Mouse (Mus musculus): ENCODE measurements around the gene Phactr1. TPM values are rescaled to one million over a fixed set of nuclear protein-coding genes. Genes with fewer than 3 reads are reported as not detected.
A peak's percentile ranks its signal among the peaks of the same experiment; 100 is the strongest.

Phactr1 gene
- polyA plus RNA-seq, 1 experiment from 2014 or later = 32.4 TPM

DNA sequence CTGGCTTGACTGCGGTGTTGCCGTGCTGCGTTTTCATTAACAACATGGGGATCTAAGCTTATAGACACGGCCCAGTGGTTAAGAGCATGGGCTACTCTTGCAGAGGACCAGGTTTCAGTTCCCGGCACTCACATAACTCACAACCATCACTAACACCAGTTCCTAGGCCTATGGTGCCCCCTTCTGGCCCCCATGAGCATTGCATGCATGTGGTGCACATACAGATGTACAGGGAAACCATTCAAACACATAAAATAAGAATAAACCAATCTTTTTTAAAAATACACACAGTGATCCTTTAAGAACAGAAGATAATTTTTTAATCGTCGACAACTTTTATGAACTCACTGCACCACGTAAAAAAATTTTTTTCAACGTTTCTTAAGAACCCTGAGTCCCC, 424.1 kb downstream of the Phactr1 start:
- Histone ChIP-seq H3K4me3 (replicated peaks; ENCODE audit: low read depth, low read length) (no peak overlapping the region), H3K4me2 (ENCODE audit: low read length) (no peak overlapping the region), H3K27me3 (ENCODE audit: insufficient read depth, low read length) (no peaks in the 10 kb centered on the region), H3K9me3 (replicated peaks; ENCODE audit: low read length) (no peaks in the 10 kb centered on the region), H3K36me3 (ENCODE audit: insufficient read depth, low read length) (no peaks in the 10 kb centered on the region), H3K9ac (ENCODE audit: low read depth, low read length) (no peak overlapping the region), H3K27ac (no peak overlapping the region), H3K4me1 (replicated peaks; ENCODE audit: insufficient read depth, low read length) (no peaks in the 10 kb centered on the region)
- ATAC-seq (replicated peaks; ENCODE audit: low FRiP score, low read depth) (no peak), DNase-seq (ENCODE audit: low spot score) (no peak)
- 97% methylated on average over 9 of the region's 9 CpGs for WGBS
- TF ChIP-seq CTCF (IDR thresholded peaks at IDR 0.05; ENCODE audit: low read depth) = 0 out of 2 replicates have a peak, but pooled peaks have one; percentile 19

DNA sequence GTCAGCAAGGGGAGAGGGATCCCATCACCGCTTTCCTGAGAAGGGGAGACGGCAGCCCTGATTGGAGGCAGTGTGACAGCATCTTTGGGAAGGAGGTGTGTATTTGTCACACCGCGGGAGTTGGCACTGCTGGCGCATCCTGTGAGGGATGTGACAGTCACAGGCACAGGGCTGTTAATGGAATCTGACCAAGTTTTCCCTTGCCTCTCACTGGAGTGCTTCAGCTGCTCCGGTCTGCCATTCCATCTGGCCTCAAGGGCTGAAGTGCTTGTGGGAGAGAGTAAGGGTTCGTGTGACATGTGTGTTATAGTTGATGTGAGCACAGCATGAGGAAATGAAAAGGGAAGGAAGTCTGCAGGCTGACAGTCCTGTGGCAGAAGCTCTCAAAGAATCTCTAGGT, 431.9 kb downstream of the Phactr1 start:
- Histone ChIP-seq H3K4me1 (replicated peaks; ENCODE audit: insufficient read depth, low read length) (0 out of 2 replicates have a peak, but pooled peaks cover 2% of the 10 kb centered on the region), H3K4me2 (ENCODE audit: low read length) (no peak overlapping the region; the same call in 1 of the 2 replicates), H3K27ac (no peak overlapping the region), H3K9ac (ENCODE audit: low read depth, low read length) (no peak overlapping the region), H3K36me3 (ENCODE audit: insufficient read depth, low read length) (no peaks in the 10 kb centered on the region), H3K27me3 (ENCODE audit: insufficient read depth, low read length) (no peaks in the 10 kb centered on the region), H3K4me3 (replicated peaks; ENCODE audit: low read depth, low read length) (no peak overlapping the region), H3K9me3 (replicated peaks; ENCODE audit: low read length) (no peaks in the 10 kb centered on the region)
- WGBS = 25% methylated on average over 7 of the region's 7 CpGs
- TF ChIP-seq CTCF (IDR thresholded peaks at IDR 0.05; ENCODE audit: low read depth) = no peak
- no peak for DNase-seq (ENCODE audit: low spot score)
- ATAC-seq (replicated peaks; ENCODE audit: low FRiP score, low read depth) = no peak

DNA sequence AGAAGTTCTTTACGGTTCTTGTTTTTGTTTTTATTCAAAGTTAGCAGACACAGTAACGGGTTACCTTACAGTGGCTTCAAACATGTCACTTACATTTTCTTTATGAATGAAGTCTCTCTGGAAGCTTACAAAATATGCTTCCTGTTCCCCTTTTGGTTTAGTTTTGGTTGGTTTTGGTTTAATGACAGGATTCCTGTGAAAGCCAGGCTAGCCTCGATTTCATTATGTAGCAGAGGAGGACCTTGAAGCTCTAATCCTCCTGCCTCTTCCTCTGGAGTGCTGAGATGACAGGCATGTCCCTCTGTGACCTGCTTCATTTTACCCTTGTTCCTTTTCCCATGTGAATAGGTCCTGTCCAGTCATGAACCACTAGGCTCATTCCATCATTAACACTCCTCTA, 432.3 kb downstream of the Phactr1 start:
- TF ChIP-seq CTCF (IDR thresholded peaks at IDR 0.05; ENCODE audit: low read depth) = no peak
- no peak overlapping the region for H3K4me2 ChIP-seq (ENCODE audit: low read length)

DNA sequence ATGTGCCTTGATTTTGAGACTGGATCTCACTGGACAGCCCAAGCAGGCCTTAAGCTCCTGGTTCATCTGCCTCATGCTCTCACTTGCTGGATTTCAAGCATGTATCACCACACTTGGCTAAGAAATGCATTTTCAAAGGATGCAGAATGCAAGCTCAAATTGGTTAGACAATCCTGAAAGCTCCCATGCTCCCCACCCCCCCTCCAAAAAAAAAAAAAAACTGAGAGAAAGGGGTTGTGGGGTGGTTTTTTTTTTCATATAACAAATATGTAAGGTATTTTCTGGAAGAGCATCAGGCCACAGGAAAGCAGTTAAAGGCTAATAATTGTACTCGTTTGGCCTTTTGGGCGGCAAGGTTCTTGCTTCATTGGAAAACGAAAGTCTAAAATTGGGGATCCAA, 432.7 kb downstream of the Phactr1 start:
- 88% methylated on average over 3 of the region's 3 CpGs for WGBS
- Histone ChIP-seq H3K4me2 (ENCODE audit: low read length) (no peak overlapping the region), H3K4me3 (replicated peaks; ENCODE audit: low read depth, low read length) (no peak overlapping the region), H3K27ac (no peak overlapping the region), H3K36me3 (ENCODE audit: insufficient read depth, low read length) (no peaks in the 10 kb centered on the region), H3K4me1 (replicated peaks; ENCODE audit: insufficient read depth, low read length) (0 out of 2 replicates have a peak, but pooled peaks cover 2% of the 10 kb centered on the region), H3K9me3 (replicated peaks; ENCODE audit: low read length) (no peaks in the 10 kb centered on the region), H3K9ac (ENCODE audit: low read depth, low read length) (no peak overlapping the region), H3K27me3 (ENCODE audit: insufficient read depth, low read length) (no peaks in the 10 kb centered on the region)
- ATAC-seq (replicated peaks; ENCODE audit: low FRiP score, low read depth) = no peak
- DNase-seq (ENCODE audit: low spot score) = no peak
- TF ChIP-seq CTCF (IDR thresholded peaks at IDR 0.05; ENCODE audit: low read depth) = no peak

More for the DNA sequence above, 432.3 kb downstream of the Phactr1 start:
- Histone ChIP-seq H3K4me3 (replicated peaks; ENCODE audit: low read depth, low read length) (no peak overlapping the region), H3K4me1 (replicated peaks; ENCODE audit: insufficient read depth, low read length) (0 out of 2 replicates have a peak, but pooled peaks cover 2% of the 10 kb centered on the region), H3K27ac (no peak overlapping the region), H3K9me3 (replicated peaks; ENCODE audit: low read length) (no peaks in the 10 kb centered on the region), H3K9ac (ENCODE audit: low read depth, low read length) (no peak overlapping the region), H3K36me3 (ENCODE audit: insufficient read depth, low read length) (no peaks in the 10 kb centered on the region), H3K27me3 (ENCODE audit: insufficient read depth, low read length) (no peaks in the 10 kb centered on the region)
- no peak for DNase-seq (ENCODE audit: low spot score)
- ATAC-seq (replicated peaks; ENCODE audit: low FRiP score, low read depth) = no peak
- 78% methylated on average over 3 of the region's 3 CpGs for WGBS

DNA sequence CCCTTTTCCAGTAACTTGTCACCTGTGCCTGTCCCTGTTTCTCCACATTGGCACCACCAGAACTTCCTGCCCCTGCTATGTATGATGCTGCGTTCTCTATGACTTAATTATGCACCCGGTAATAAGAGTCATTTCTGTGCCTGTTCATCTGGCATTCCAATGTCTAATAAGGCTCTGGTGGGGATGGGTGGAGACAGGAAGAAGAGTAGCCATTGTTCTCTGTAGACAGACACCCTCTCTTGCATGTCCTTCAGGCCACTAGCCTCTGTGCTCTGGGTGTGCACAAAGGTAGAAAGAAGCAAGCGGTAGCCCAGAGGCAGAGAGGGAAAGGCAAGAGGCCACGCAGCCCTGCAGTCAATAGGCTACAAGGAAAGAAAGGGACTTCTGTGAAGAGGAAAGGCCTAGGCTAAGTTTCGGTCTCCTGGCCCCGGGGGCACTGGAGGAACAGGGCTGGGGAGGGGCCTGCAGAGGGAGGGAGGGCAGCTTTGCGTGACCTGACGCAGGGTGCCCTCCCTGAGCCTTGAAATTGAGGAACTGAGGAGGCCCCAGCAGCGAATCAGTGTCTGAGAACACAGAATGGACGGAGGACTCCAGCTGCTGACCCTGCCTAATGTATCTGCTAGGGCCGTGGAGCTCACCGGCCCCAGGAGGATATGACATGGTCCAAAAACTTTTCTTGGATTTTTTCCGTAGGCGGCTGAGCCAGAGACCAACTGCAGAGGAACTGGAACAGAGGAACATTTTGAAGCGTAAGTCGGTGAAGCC, 442.1 kb downstream of the Phactr1 start:
- WGBS = 52% methylated on average over 16 of the region's 16 CpGs
- no peak overlapping the region for H3K4me3 ChIP-seq (replicated peaks; ENCODE audit: low read depth, low read length)
- H3K9ac ChIP-seq (ENCODE audit: low read depth, low read length) = no peak overlapping the region
- H3K9me3 ChIP-seq (replicated peaks; ENCODE audit: low read length) = no peaks in the 10 kb centered on the region
- TF ChIP-seq CTCF (IDR thresholded peaks at IDR 0.05; ENCODE audit: low read depth) = no peak
- H3K27me3 ChIP-seq (ENCODE audit: insufficient read depth, low read length) = no peaks in the 10 kb centered on the region
- peaks cover 20% of the 10 kb centered on the region for H3K4me1 ChIP-seq (replicated peaks; ENCODE audit: insufficient read depth, low read length)
- DNase-seq (ENCODE audit: low spot score) (peak; percentile 43), ATAC-seq (replicated peaks; ENCODE audit: low FRiP score, low read depth) (no peak; the same call in 1 of the 2 replicates)
- no peaks in the 10 kb centered on the region for H3K36me3 ChIP-seq (ENCODE audit: insufficient read depth, low read length)
- peak overlapping the region; percentile 52 for H3K27ac ChIP-seq
- 0 out of 2 replicates have a peak overlapping the region, but pooled peaks have one; percentile 8 for H3K4me2 ChIP-seq (ENCODE audit: low read length)

DNA sequence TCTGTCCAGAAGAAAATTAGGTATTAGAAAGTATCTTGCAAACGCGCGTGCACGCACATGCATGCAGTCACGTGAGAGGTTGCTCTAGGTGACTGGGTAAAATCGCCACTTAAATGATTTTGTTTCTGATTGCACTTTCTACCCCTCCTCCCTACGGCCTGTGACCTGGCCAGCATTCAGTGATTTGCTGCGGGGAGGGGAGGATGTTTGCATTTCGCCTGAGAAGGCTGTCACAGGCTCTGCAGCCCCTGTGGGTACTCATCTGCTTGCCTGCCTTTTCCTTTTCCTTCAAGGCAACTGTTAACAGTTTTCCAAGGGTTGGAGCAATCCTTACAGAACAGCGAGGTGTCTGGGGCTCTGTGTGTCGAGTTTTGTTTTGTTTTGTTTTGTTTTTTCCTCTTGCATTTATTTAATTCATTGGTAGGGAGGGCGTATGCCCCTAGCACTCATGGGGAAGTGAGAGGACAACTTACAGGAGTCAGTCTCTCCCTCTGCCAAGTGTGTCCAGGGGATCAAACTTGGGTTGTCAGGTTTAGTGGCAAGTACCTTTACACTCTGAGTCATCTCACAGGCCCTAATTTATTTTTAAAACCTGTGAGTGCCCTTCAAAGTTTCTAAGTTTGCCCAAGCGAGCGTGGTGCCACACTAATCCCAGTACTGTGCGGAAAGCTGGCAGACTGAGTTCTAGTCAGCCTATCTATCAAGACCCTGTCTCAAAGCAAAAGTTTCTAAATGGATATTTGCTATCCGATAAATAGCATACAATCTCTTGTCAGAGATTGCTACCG, 443.7 kb downstream of the Phactr1 start:
- Histone ChIP-seq H3K4me2 (ENCODE audit: low read length) (peak overlapping the region; percentile 29; the same call in 1 of the 2 replicates), H3K9ac (ENCODE audit: low read depth, low read length) (no peak overlapping the region), H3K36me3 (ENCODE audit: insufficient read depth, low read length) (no peaks in the 10 kb centered on the region), H3K27ac (0 out of 2 replicates have a peak overlapping the region, but pooled peaks have one; percentile 31), H3K9me3 (replicated peaks; ENCODE audit: low read length) (no peaks in the 10 kb centered on the region), H3K27me3 (ENCODE audit: insufficient read depth, low read length) (no peaks in the 10 kb centered on the region), H3K4me3 (replicated peaks; ENCODE audit: low read depth, low read length) (no peak overlapping the region), H3K4me1 (replicated peaks; ENCODE audit: insufficient read depth, low read length) (peaks cover 20% of the 10 kb centered on the region)
- 20% methylated on average over 17 of the region's 17 CpGs for WGBS
- TF ChIP-seq CTCF (IDR thresholded peaks at IDR 0.05; ENCODE audit: low read depth) = no peak
- DNase-seq (ENCODE audit: low spot score) = peak; percentile 64
- ATAC-seq (replicated peaks; ENCODE audit: low FRiP score, low read depth) = no peak

Data from kidney, postnatal 0 days (tissue).